Mouse (Mus musculus): Measurements from ENCODE around the gene Ripor2.

GRCm38 (mm10) chr13:24759451-24759850 is 177.5 kb downstream of the Ripor2 start:
- no peak for TF ChIP-seq CTCF (IDR thresholded peaks at IDR 0.05; ENCODE audit: borderline replicate concordance, insufficient read depth, low read length)
- TF ChIP-seq POLR2A (IDR thresholded peaks at IDR 0.05; ENCODE audit: low read depth, low read length), result no peak

Data from embryonic fibroblast, embryonic 13.5 days (primary cell).